Mouse (Mus musculus) Patski (cell line): ENCODE data around the gene Whamm. TPM values are rescaled to one million over a fixed set of nuclear protein-coding genes. Genes with fewer than 3 reads are reported as not detected.

Experiments
- ATAC-seq: fragments of 100-300 bp; one replicate; pipeline ENCODE4 v1.8.0; 2021
- CTCF ChIA-PET: fragments of 350-600 bp; sonication (Branson Sonifier 250); formaldehyde crosslinking; loops from one replicate; lab custom pipeline; 2022; ENCODE audit warnings: inconsistent platforms; lab: Charles Lee
- POLR2A ChIA-PET: fragments of 350-600 bp; sonication (Branson Sonifier 250); formaldehyde crosslinking; loops from one replicate; lab custom pipeline; 2022; ENCODE audit warnings: antibody characterized with exemption, inconsistent platforms; lab: Charles Lee
- DNase-seq: peaks from one replicate; pipeline ENCODE4 v3.0.0-alpha.2; 2011; ENCODE audit warnings: low read depth, low spot score
- H3K27me3 ChIP-seq: fragments of 371-371 bp; one replicate; pipeline ENCODE4 v1.5.1; 2021
- CTCF ChIP-seq: fragments of 100-300 bp; IDR thresholded peaks from one replicate; pipeline ENCODE4 v1.5.1; 2021
- in situ Hi-C: fragments of 300-500 bp; cut with MboI; formaldehyde crosslinking; loops from 3 replicates; pipeline ENCODE4 v1.11.1; 2018; ENCODE audit warnings: low pct_unique_long_range_greater_than_20kb, mixed read lengths
- polyA plus RNA-seq: library from polyadenylated mRNA; unstranded; gene quantifications from one replicate; pipeline ENCODE4 v1.2.3, GENCODE M21; 2021

Gene Whamm
- polyA plus RNA-seq, 1 experiment from 2014 or later, result 16.2 TPM

DNA sequence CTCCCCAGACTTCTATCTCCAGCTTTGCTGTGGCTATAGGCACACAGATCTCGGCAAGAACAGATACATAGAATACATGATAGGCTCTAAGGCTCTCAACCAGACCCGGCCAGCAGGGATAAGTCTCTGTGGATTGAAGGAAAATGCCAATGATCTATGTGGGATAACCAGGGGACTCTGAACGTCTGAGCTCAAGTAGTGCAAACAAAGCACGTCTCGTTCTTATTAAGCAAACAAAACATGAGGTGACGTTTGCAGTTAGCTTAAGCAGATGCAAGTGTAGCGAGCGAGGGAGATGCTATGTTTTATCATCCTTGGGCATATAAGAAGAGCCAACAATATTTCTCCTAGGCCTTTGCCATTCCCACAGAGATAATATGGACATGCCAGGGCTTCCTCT, 28.1 kb upstream of the Whamm start:
- no peak for ATAC-seq
- no peak for DNase-seq
- ChIA-PET POLR2A (no interaction called here), CTCF (no interaction called here)
- in situ Hi-C loops, result no loop called here
- no peak for TF ChIP-seq CTCF
- H3K27me3 ChIP-seq, result peaks cover 9% of the 10 kb centered on the region

DNA sequence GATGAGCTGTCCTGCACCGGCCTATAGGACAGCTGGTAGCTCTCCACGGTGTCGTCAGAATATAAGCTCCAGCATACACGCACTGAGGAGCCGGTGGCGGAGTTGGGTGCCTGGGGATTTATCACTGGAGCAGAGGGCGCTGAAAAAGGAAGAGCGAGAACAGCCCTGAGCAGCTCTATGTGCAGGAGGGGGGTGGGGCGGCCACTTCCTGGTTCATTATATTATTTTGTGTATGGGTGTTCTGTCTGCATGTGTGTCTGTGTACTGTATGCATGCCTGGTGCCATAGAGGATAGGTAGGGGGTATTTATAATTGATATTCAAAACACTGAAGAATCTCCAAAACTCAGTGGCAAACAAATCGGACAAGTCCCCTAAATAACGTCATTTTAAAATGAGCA, 22.2 kb upstream of the Whamm start:
- CTCF ChIA-PET, result no interaction called here
- no peak for TF ChIP-seq CTCF
- no peak for DNase-seq
- no peak for ATAC-seq
- in situ Hi-C loops, result no loop called here
- peaks cover 3% of the 10 kb centered on the region for H3K27me3 ChIP-seq
- POLR2A ChIA-PET, result no interaction called here

- ATAC-seq (no peak), DNase-seq (no peak)
- in situ Hi-C loops, result loop anchor here (5.0 kb wide), 1 partner anchor 209 kb away; the partner anchor contains the start of gene Ramac
- TF ChIP-seq CTCF, result no peak
- ChIA-PET CTCF (no interaction called here), POLR2A (no interaction called here)
- peaks cover 9% of the 10 kb centered on the region for H3K27me3 ChIP-seq
Observed at GRCm38 (mm10) chr7:81553589-81553988, 17.5 kb upstream of the Whamm start.

- in situ Hi-C loops, result loop anchor here (5.0 kb wide), 1 partner anchor 208 kb away; the partner anchor contains the start of gene Ramac
Observed at GRCm38 (mm10) chr7:81554369-81554768, 16.7 kb upstream of the Whamm start.

GRCm38 (mm10) chr7:81556839-81557238, 14.2 kb upstream of the Whamm start:
- peaks cover 12% of the 10 kb centered on the region for H3K27me3 ChIP-seq
- ChIA-PET POLR2A (no interaction called here), CTCF (no interaction called here)
- no peak for TF ChIP-seq CTCF
- ATAC-seq (no peak), DNase-seq (no peak)
- in situ Hi-C loops, result no loop called here

More at GRCm38 (mm10) chr7:81554369-81554768, 16.7 kb upstream of the Whamm start:
- H3K27me3 ChIP-seq, result peaks cover 10% of the 10 kb centered on the region
- peak; percentile 86 for TF ChIP-seq CTCF
- POLR2A ChIA-PET, result no interaction called here
- DNase-seq (no peak), ATAC-seq (no peak)
- CTCF ChIA-PET, result no interaction called here

GRCm38 (mm10) chr7:81557252-81557984, 13.6 kb upstream of the Whamm start:
- DNase-seq, result no peak
- TF ChIP-seq CTCF, result no peak
- CTCF ChIA-PET, result interaction anchor here (1.6 kb wide), 1 partner anchor 18 kb away, joined by 3 read pairs; no protein-coding TSS in a partner anchor
- peaks cover 12% of the 10 kb centered on the region for H3K27me3 ChIP-seq
- no peak for ATAC-seq
- in situ Hi-C loops, result no loop called here
- POLR2A ChIA-PET, result no interaction called here

DNA sequence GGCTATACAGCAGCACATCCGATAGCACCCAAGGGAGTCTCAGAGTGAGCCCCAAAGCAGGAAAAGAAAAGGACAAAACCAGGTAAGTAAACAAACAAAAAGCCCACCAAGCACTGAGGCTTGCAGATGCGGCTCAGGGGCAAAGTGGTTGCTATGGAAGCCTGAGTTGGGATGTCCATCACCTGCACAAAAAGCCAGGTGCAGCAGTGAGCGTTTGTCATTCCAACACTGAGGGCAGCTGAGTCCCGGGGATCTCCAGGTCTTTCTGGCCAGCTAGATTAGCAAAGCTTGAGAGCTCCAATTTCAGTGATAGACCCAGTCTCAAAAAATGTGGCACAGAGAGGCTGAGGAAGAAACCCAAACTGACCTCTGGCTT, 13.1 kb upstream of the Whamm start:
- TF ChIP-seq CTCF, result no peak
- DNase-seq (no peak), ATAC-seq (no peak)
- peaks cover 9% of the 10 kb centered on the region for H3K27me3 ChIP-seq
- CTCF ChIA-PET, result interaction anchor here (1.6 kb wide), 1 partner anchor 17 kb away, joined by 3 read pairs; no protein-coding TSS in a partner anchor
- in situ Hi-C loops, result no loop called here
- POLR2A ChIA-PET, result no interaction called here

- ATAC-seq, result no peak
- TF ChIP-seq CTCF, result no peak
- in situ Hi-C loops, result no loop called here
- POLR2A ChIA-PET, result no interaction called here
- peaks cover 9% of the 10 kb centered on the region for H3K27me3 ChIP-seq
- CTCF ChIA-PET, result interaction anchor here (1.6 kb wide), 1 partner anchor 16 kb away, joined by 3 read pairs; no protein-coding TSS in a partner anchor
- DNase-seq, result no peak
Observed at GRCm38 (mm10) chr7:81559231-81559980, 11.7 kb upstream of the Whamm start.

- peaks cover 9% of the 10 kb centered on the region for H3K27me3 ChIP-seq
- CTCF ChIA-PET, result no interaction called here
- POLR2A ChIA-PET, result no interaction called here
- in situ Hi-C loops, result no loop called here
- ATAC-seq (no peak), DNase-seq (no peak)
- TF ChIP-seq CTCF, result no peak
Observed at GRCm38 (mm10) chr7:81560101-81561049, 10.7 kb upstream of the Whamm start.

- ChIA-PET POLR2A (no interaction called here), CTCF (no interaction called here)
- no peak for TF ChIP-seq CTCF
- DNase-seq (no peak), ATAC-seq (no peak)
- H3K27me3 ChIP-seq, result peaks cover 12% of the 10 kb centered on the region
- in situ Hi-C loops, result no loop called here
Observed at GRCm38 (mm10) chr7:81561211-81561610, 9.9 kb upstream of the Whamm start.
